Mouse (Mus musculus) bone marrow macrophage, adult 2 months (primary cell): ENCODE measurements at regions not wholly inside any gene's neighbourhood (a gene's known extent, or its start where the extent isn't known, plus 50 kb on each side); places are given as distances from the start of the nearest gene placed in this dataset.

ENCODE experiments used
- CTCF ChIP-seq: IDR thresholded peaks from 2 replicates; pipeline ENCODE4 v1.5.1; 2012; ENCODE audit warnings: low read depth, mild to moderate bottlenecking, low read length, moderate library complexity
- POLR2A ChIP-seq: IDR thresholded peaks from 2 replicates; pipeline ENCODE4 v1.6.1; 2012; ENCODE audit warnings: mild to moderate bottlenecking, low read depth, low read length, borderline replicate concordance

DNA sequence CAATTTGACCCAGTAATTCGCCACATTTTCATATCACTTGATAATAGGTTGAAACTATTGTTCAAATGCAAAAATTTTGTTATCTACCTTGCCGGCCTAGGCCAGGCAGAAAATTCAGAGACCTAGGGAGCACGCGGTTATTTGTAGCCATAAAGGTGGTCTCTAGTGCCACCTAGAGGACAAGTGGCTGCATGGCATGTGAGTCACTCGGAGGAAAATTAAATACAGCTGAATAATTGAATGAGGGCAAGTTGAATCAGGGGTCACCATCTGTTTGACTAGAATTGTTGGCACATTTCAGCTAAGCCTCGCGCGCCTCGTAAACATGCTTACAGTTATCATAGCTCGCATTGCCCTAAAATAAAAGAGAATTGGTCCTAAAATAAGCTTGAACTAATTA, 427.4 kb downstream of the Zfp536 start:
- TF ChIP-seq CTCF (peak; percentile 52; the same call in 1 of the 2 replicates), POLR2A (no peak)
